Mouse (Mus musculus) hindbrain, embryonic 11.5 days (tissue): Measurements from ENCODE around the gene Elk1. TPM values are rescaled to one million over a fixed set of nuclear protein-coding genes. Genes with fewer than 3 reads are reported as not detected.

Experiments used
- ATAC-seq: fragments of 200-750 bp; cut with Nextera tagmentation; 2 replicates; pipeline ENCODE4 v1.8.0; 2017; ENCODE audit warnings: mild to moderate bottlenecking, moderate TSS enrichment, moderate library complexity; ENCODE audit not compliant: low FRiP score
- DNase-seq: peaks from one replicate; pipeline ENCODE4 v3.0.0-alpha.2; 2015; ENCODE audit warnings: low spot score
- H3K27ac ChIP-seq: fragments of 300-500 bp; sonication (generic); 2 replicates; pipeline ENCODE4 v1.5.1; 2014; ENCODE audit warnings: mild to moderate bottlenecking, low read depth, low read length
- H3K27me3 ChIP-seq: fragments of 300-500 bp; sonication (generic); 2 replicates; pipeline ENCODE4 v1.6.1; 2014; ENCODE audit warnings: mild to moderate bottlenecking, low read length, moderate library complexity, mixed read lengths; ENCODE audit not compliant: control insufficient read depth, insufficient read depth
- H3K36me3 ChIP-seq: fragments of 300-500 bp; sonication (generic); 2 replicates; pipeline ENCODE4 v1.6.1; 2014; ENCODE audit warnings: mild to moderate bottlenecking, low read length, moderate library complexity, mixed read lengths; ENCODE audit not compliant: control insufficient read depth, insufficient read depth
- H3K4me1 ChIP-seq: fragments of 300-500 bp; sonication (generic); replicated peaks from 2 replicates; pipeline ENCODE4 v1.6.1; 2014; ENCODE audit warnings: low read length, mixed read lengths; ENCODE audit not compliant: control insufficient read depth, insufficient read depth
- H3K4me2 ChIP-seq: fragments of 300-500 bp; sonication (generic); replicated peaks from 2 replicates; pipeline ENCODE4 v1.6.1; 2014; ENCODE audit warnings: mild to moderate bottlenecking, low read depth, low read length
- H3K4me3 ChIP-seq: fragments of 300-500 bp; sonication (generic); 2 replicates; pipeline ENCODE4 v1.5.1; 2014; ENCODE audit warnings: low read depth, low read length
- H3K9ac ChIP-seq: fragments of 300-500 bp; sonication (generic); 2 replicates; pipeline ENCODE4 v1.6.1; 2014; ENCODE audit warnings: low read depth, low read length
- H3K9me3 ChIP-seq: fragments of 300-500 bp; sonication (generic); 2 replicates; pipeline ENCODE4 v1.6.1; 2016; ENCODE audit warnings: low read length; ENCODE audit not compliant: control insufficient read depth
- WGBS: fragments of 180-500 bp; shearing (Covaris S2); extraction: QIAGEN DNeasy Blood & Tissue Kit; methylation state at CpG from one replicate; pipeline ENCODE4 v1.1.7; 2014; 5-methylcytosine and 5-hydroxymethylcytosine counted together
- polyA plus RNA-seq: library from polyadenylated mRNA; unstranded; fragments of >200 nt; fragmentation: Nextera tagmentation; extraction: Ambion mirVana; gene quantifications from 2 replicates; pipeline ENCODE4 v1.2.1, GENCODE M21; 2014

The Elk1 gene
- polyA plus RNA-seq: 7.1 and 9.1 TPM in 2 replicates

- H3K4me3 ChIP-seq: peak within 1 kb of the TSS; percentile 53
- no peaks in the 10 kb centered on the region for H3K9me3 ChIP-seq
- no peaks in the 10 kb centered on the region for H3K36me3 ChIP-seq
- ATAC-seq (peak; percentile 99), DNase-seq (peak; percentile 84)
- H3K27ac ChIP-seq: peak within 1 kb of the TSS; percentile 49; the same call in 1 of the 2 replicates
- H3K27me3 ChIP-seq: no peaks in the 10 kb centered on the region
- H3K9ac ChIP-seq: peak within 1 kb of the TSS; percentile 63
- peak within 1 kb of the TSS; percentile 42 for H3K4me2 ChIP-seq
- no peaks in the 10 kb centered on the region for H3K4me1 ChIP-seq
- 11% methylated on average over 27 of the region's 30 CpGs for WGBS
Measured at GRCm38 (mm10) chrX:20950191-20950880, at the start of gene Elk1. Gene Elk1, minus strand, starts transcription at chrX:20950608.

- ATAC-seq: no peak
- no peak overlapping the region for H3K4me3 ChIP-seq
- H3K4me2 ChIP-seq: no peak overlapping the region
- no peak overlapping the region for H3K27ac ChIP-seq
- WGBS: 75% methylated on average over 1 of the region's 1 CpGs
- no peak overlapping the region for H3K9ac ChIP-seq
- H3K9me3 ChIP-seq: no peaks in the 10 kb centered on the region
- no peak for DNase-seq
- H3K27me3 ChIP-seq: no peaks in the 10 kb centered on the region
- no peaks in the 10 kb centered on the region for H3K36me3 ChIP-seq
- no peaks in the 10 kb centered on the region for H3K4me1 ChIP-seq
Measured at GRCm38 (mm10) chrX:20980901-20981300, 30.5 kb upstream of the Elk1 start.

GRCm38 (mm10) chrX:20961477-20962378 lies 11.3 kb upstream of the Elk1 start, which contains the start of gene Uxt:
Gene Uxt, minus strand, starts transcription at chrX:20962017.
- peak within 1 kb of the TSS; percentile 44; the same call in 1 of the 2 replicates for H3K9ac ChIP-seq
- peak within 1 kb of the TSS; percentile 32 for H3K4me2 ChIP-seq
- no peaks in the 10 kb centered on the region for H3K27me3 ChIP-seq
- H3K9me3 ChIP-seq: no peaks in the 10 kb centered on the region
- no peaks in the 10 kb centered on the region for H3K36me3 ChIP-seq
- H3K4me3 ChIP-seq: peak within 1 kb of the TSS; percentile 38
- H3K27ac ChIP-seq: no peak within 1 kb of the TSS
- no peaks in the 10 kb centered on the region for H3K4me1 ChIP-seq
- ATAC-seq: peak; percentile 98
- peak; percentile 88 for DNase-seq
- 14% methylated on average over 56 of the region's 57 CpGs for WGBS

- Histone ChIP-seq H3K4me1 (no peaks in the 10 kb centered on the region), H3K9ac (no peak overlapping the region), H3K36me3 (no peaks in the 10 kb centered on the region), H3K4me2 (no peak overlapping the region), H3K27me3 (no peaks in the 10 kb centered on the region), H3K27ac (no peak overlapping the region), H3K4me3 (no peak overlapping the region), H3K9me3 (no peaks in the 10 kb centered on the region)
- 10% methylated on average over 4 of the region's 4 CpGs for WGBS
- DNase-seq: peak; percentile 55
- ATAC-seq: no peak
Measured at GRCm38 (mm10) chrX:20946055-20946454, 4.4 kb downstream of the Elk1 start.

- no peak overlapping the region for H3K4me2 ChIP-seq
Measured at GRCm38 (mm10) chrX:20931963-20932362, 18.4 kb downstream of the Elk1 start.

GRCm38 (mm10) chrX:20931364-20931763 lies 19.0 kb downstream of the Elk1 start, which contains the start of gene Cfp:
Gene Cfp, minus strand, starts transcription at chrX:20931555.
- H3K27ac ChIP-seq: no peak within 1 kb of the TSS
- no peak within 1 kb of the TSS for H3K4me3 ChIP-seq
- no peak within 1 kb of the TSS for H3K9ac ChIP-seq
- no peaks in the 10 kb centered on the region for H3K4me1 ChIP-seq
- H3K4me2 ChIP-seq: no peak within 1 kb of the TSS
- H3K27me3 ChIP-seq: no peaks in the 10 kb centered on the region
- WGBS: 100% methylated on average over 1 of the region's 1 CpGs
- H3K9me3 ChIP-seq: no peaks in the 10 kb centered on the region
- ATAC-seq: no peak
- no peak for DNase-seq
- H3K36me3 ChIP-seq: no peaks in the 10 kb centered on the region

More at GRCm38 (mm10) chrX:20931963-20932362, 18.4 kb downstream of the Elk1 start:
- ATAC-seq (no peak), DNase-seq (no peak)
- no peak overlapping the region for H3K9ac ChIP-seq
- H3K27me3 ChIP-seq: no peaks in the 10 kb centered on the region
- H3K36me3 ChIP-seq: no peaks in the 10 kb centered on the region
- no peak overlapping the region for H3K4me3 ChIP-seq
- no peaks in the 10 kb centered on the region for H3K4me1 ChIP-seq
- H3K9me3 ChIP-seq: no peaks in the 10 kb centered on the region
- H3K27ac ChIP-seq: no peak overlapping the region
- whole genome bisulfite sequencing: 95% methylated on average over 1 of the region's 1 CpGs

GRCm38 (mm10) chrX:20929859-20930258 lies 20.5 kb downstream of the Elk1 start:
- H3K27me3 ChIP-seq: no peaks in the 10 kb centered on the region
- H3K27ac ChIP-seq: no peak overlapping the region
- H3K4me2 ChIP-seq: no peak overlapping the region
- WGBS: 95% methylated on average over 1 of the region's 1 CpGs
- ATAC-seq (no peak), DNase-seq (no peak)
- no peak overlapping the region for H3K4me3 ChIP-seq
- no peaks in the 10 kb centered on the region for H3K36me3 ChIP-seq
- H3K9ac ChIP-seq: no peak overlapping the region
- H3K9me3 ChIP-seq: no peaks in the 10 kb centered on the region
- H3K4me1 ChIP-seq: no peaks in the 10 kb centered on the region

- H3K4me3 ChIP-seq: no peak overlapping the region
- H3K36me3 ChIP-seq: no peaks in the 10 kb centered on the region
- H3K27ac ChIP-seq: no peak overlapping the region
- H3K27me3 ChIP-seq: no peaks in the 10 kb centered on the region
- no peak overlapping the region for H3K9ac ChIP-seq
- H3K4me2 ChIP-seq: no peak overlapping the region
- DNase-seq: no peak
- H3K4me1 ChIP-seq: no peaks in the 10 kb centered on the region
- no peaks in the 10 kb centered on the region for H3K9me3 ChIP-seq
- ATAC-seq: no peak
Measured at GRCm38 (mm10) chrX:20924976-20925375, 25.4 kb downstream of the Elk1 start.
